Mouse (Mus musculus) liver, embryonic 11.5 days (tissue): ENCODE measurements around the gene Slc17a6. TPM values are rescaled to one million over a fixed set of nuclear protein-coding genes. Genes with fewer than 3 reads are reported as not detected.
A peak's percentile ranks its signal among the peaks of the same experiment; 100 is the strongest.

Experiments used
- ATAC-seq: fragments of 200-750 bp; cut with Nextera tagmentation; replicated peaks from 2 replicates; pipeline ENCODE4 v1.8.0; 2017; ENCODE audit warnings: moderate number of reproducible peaks, mild to moderate bottlenecking, moderate TSS enrichment, moderate library complexity; ENCODE audit not compliant: low FRiP score
- DNase-seq: peaks from one replicate; pipeline ENCODE4 v3.0.0-alpha.2; 2017; ENCODE audit warnings: low spot score
- H3K27ac ChIP-seq: fragments of 300-500 bp; sonication (generic); 2 replicates; pipeline ENCODE4 v1.5.1; 2014; ENCODE audit warnings: mild to moderate bottlenecking, low read depth, low read length, control low read depth
- H3K27me3 ChIP-seq: fragments of 300-500 bp; sonication (generic); replicated peaks from 2 replicates; pipeline ENCODE4 v1.6.1; 2014; ENCODE audit warnings: low read length, mixed read lengths; ENCODE audit not compliant: control insufficient read depth, insufficient read depth
- H3K36me3 ChIP-seq: fragments of 300-500 bp; sonication (generic); 2 replicates; pipeline ENCODE4 v1.6.1; 2014; ENCODE audit warnings: mild to moderate bottlenecking, low read length, moderate library complexity, mixed read lengths; ENCODE audit not compliant: control insufficient read depth, insufficient read depth
- H3K4me1 ChIP-seq: fragments of 300-500 bp; sonication (generic); replicated peaks from 2 replicates; pipeline ENCODE4 v1.6.1; 2014; ENCODE audit warnings: low read length, mixed read lengths; ENCODE audit not compliant: control insufficient read depth, insufficient read depth
- H3K4me2 ChIP-seq: fragments of 300-500 bp; sonication (generic); 2 replicates; pipeline ENCODE4 v1.6.1; 2014; ENCODE audit warnings: mild to moderate bottlenecking, control low read depth, moderate library complexity
- H3K4me3 ChIP-seq: fragments of 300-500 bp; sonication (generic); 2 replicates; pipeline ENCODE4 v1.5.1; 2014; ENCODE audit warnings: low read depth, low read length, control low read depth
- H3K9ac ChIP-seq: fragments of 300-500 bp; sonication (generic); 2 replicates; pipeline ENCODE4 v1.6.1; 2014; ENCODE audit warnings: low read depth, low read length, control low read depth
- H3K9me3 ChIP-seq: fragments of 300-500 bp; sonication (generic); 2 replicates; pipeline ENCODE4 v1.6.1; 2016; ENCODE audit warnings: low read length, inconsistent platforms, mixed read lengths; ENCODE audit not compliant: control insufficient read depth
- WGBS: fragments of 180-500 bp; shearing (Covaris S2); extraction: QIAGEN DNeasy Blood & Tissue Kit; methylation state at CpG from one replicate; pipeline ENCODE4 v1.1.7; 2014; 5-methylcytosine and 5-hydroxymethylcytosine counted together
- polyA plus RNA-seq: library from polyadenylated mRNA; unstranded; fragments of >200 nt; fragmentation: Nextera tagmentation; extraction: Ambion mirVana; gene quantifications from 2 replicates; pipeline ENCODE4 v1.2.1, GENCODE M21; 2014

The Slc17a6 gene
- polyA plus RNA-seq = not detected in 2 replicates

GRCm38 (mm10) chr7:51621694-51622145 lies at the start of gene Slc17a6:
TSS of gene Slc17a6 (plus strand) at chr7:51622006.
- no peaks in the 10 kb centered on the region for H3K9me3 ChIP-seq
- peak; percentile 60 for DNase-seq
- H3K4me2 ChIP-seq = no peak within 1 kb of the TSS
- 1% methylated on average over 23 of the region's 23 CpGs for WGBS
- peaks cover 48% of the 10 kb centered on the region for H3K27me3 ChIP-seq
- no peak for ATAC-seq
- no peak within 1 kb of the TSS for H3K4me3 ChIP-seq
- H3K9ac ChIP-seq = no peak within 1 kb of the TSS
- no peaks in the 10 kb centered on the region for H3K4me1 ChIP-seq
- no peak within 1 kb of the TSS for H3K27ac ChIP-seq
- H3K36me3 ChIP-seq = no peaks in the 10 kb centered on the region

- no peak overlapping the region for H3K4me2 ChIP-seq
- no peaks in the 10 kb centered on the region; the same call in 1 of the 2 replicates for H3K9me3 ChIP-seq
- H3K4me3 ChIP-seq = no peak overlapping the region
- no peaks in the 10 kb centered on the region for H3K4me1 ChIP-seq
- ATAC-seq (no peak), DNase-seq (no peak)
- no peaks in the 10 kb centered on the region for H3K36me3 ChIP-seq
- no peak overlapping the region for H3K9ac ChIP-seq
- no peaks in the 10 kb centered on the region for H3K27me3 ChIP-seq
- H3K27ac ChIP-seq = no peak overlapping the region
- 76% methylated on average over 4 of the region's 4 CpGs for WGBS
Observed at GRCm38 (mm10) chr7:51600021-51600420, 21.8 kb upstream of the Slc17a6 start.

- H3K4me1 ChIP-seq = no peaks in the 10 kb centered on the region
- ATAC-seq (no peak), DNase-seq (no peak)
- H3K9ac ChIP-seq = no peak overlapping the region
- no peaks in the 10 kb centered on the region for H3K36me3 ChIP-seq
- no peaks in the 10 kb centered on the region; the same call in 1 of the 2 replicates for H3K9me3 ChIP-seq
- H3K4me2 ChIP-seq = no peak overlapping the region
- no peak overlapping the region for H3K27ac ChIP-seq
- 86% methylated on average over 12 of the region's 12 CpGs for WGBS
- H3K4me3 ChIP-seq = no peak overlapping the region
- H3K27me3 ChIP-seq = no peaks in the 10 kb centered on the region
Observed at GRCm38 (mm10) chr7:51603741-51604140, 18.1 kb upstream of the Slc17a6 start.

GRCm38 (mm10) chr7:51614404-51614803 lies 7.4 kb upstream of the Slc17a6 start:
- DNase-seq (no peak), ATAC-seq (no peak)
- no peaks in the 10 kb centered on the region for H3K36me3 ChIP-seq

GRCm38 (mm10) chr7:51617941-51618340 lies 3.9 kb upstream of the Slc17a6 start:
- ATAC-seq = no peak
- no peak for DNase-seq
- Histone ChIP-seq H3K4me3 (no peak overlapping the region), H3K27ac (no peak overlapping the region), H3K9me3 (no peaks in the 10 kb centered on the region), H3K4me1 (no peaks in the 10 kb centered on the region), H3K27me3 (peaks cover 15% of the 10 kb centered on the region), H3K4me2 (no peak overlapping the region), H3K36me3 (no peaks in the 10 kb centered on the region), H3K9ac (no peak overlapping the region)

More at GRCm38 (mm10) chr7:51614404-51614803, 7.4 kb upstream of the Slc17a6 start:
- H3K4me3 ChIP-seq = no peak overlapping the region
- H3K27me3 ChIP-seq = no peaks in the 10 kb centered on the region
- no peak overlapping the region for H3K9ac ChIP-seq
- 35% methylated on average over 5 of the region's 5 CpGs for WGBS
- no peaks in the 10 kb centered on the region for H3K9me3 ChIP-seq
- no peak overlapping the region for H3K27ac ChIP-seq
- H3K4me1 ChIP-seq = no peaks in the 10 kb centered on the region
- no peak overlapping the region for H3K4me2 ChIP-seq

GRCm38 (mm10) chr7:51618412-51618811 lies 3.4 kb upstream of the Slc17a6 start:
- no peak overlapping the region for H3K27ac ChIP-seq
- no peak overlapping the region for H3K4me2 ChIP-seq
- H3K4me1 ChIP-seq = no peaks in the 10 kb centered on the region
- no peak overlapping the region for H3K9ac ChIP-seq
- H3K27me3 ChIP-seq = peaks cover 15% of the 10 kb centered on the region
- no peak overlapping the region for H3K4me3 ChIP-seq
- ATAC-seq (no peak), DNase-seq (no peak)
- WGBS = 30% methylated on average over 2 of the region's 2 CpGs
- H3K9me3 ChIP-seq = no peaks in the 10 kb centered on the region
- H3K36me3 ChIP-seq = no peaks in the 10 kb centered on the region

- DNase-seq (no peak), ATAC-seq (no peak)
- Histone ChIP-seq H3K4me1 (no peaks in the 10 kb centered on the region), H3K27ac (no peak overlapping the region), H3K4me3 (no peak overlapping the region), H3K9ac (no peak overlapping the region), H3K27me3 (peaks cover 31% of the 10 kb centered on the region), H3K9me3 (no peaks in the 10 kb centered on the region), H3K36me3 (no peaks in the 10 kb centered on the region), H3K4me2 (no peak overlapping the region)
- WGBS = 38% methylated on average over 1 of the region's 1 CpGs
Observed at GRCm38 (mm10) chr7:51619977-51620376, 1.8 kb upstream of the Slc17a6 start.

GRCm38 (mm10) chr7:51622196-51622595 lies 390 bp downstream of the Slc17a6 start:
- H3K4me2 ChIP-seq = no peak overlapping the region
- H3K9ac ChIP-seq = no peak overlapping the region
- H3K9me3 ChIP-seq = no peaks in the 10 kb centered on the region
- H3K36me3 ChIP-seq = no peaks in the 10 kb centered on the region
- ATAC-seq = no peak
- DNase-seq = no peak
- no peak overlapping the region for H3K27ac ChIP-seq
- no peaks in the 10 kb centered on the region for H3K4me1 ChIP-seq
- H3K4me3 ChIP-seq = no peak overlapping the region
- H3K27me3 ChIP-seq = peaks cover 53% of the 10 kb centered on the region
- WGBS = 3% methylated on average over 18 of the region's 18 CpGs

GRCm38 (mm10) chr7:51622666-51623065 lies 860 bp downstream of the Slc17a6 start:
- DNase-seq (no peak), ATAC-seq (no peak)
- Histone ChIP-seq H3K27me3 (peaks cover 58% of the 10 kb centered on the region), H3K4me1 (no peaks in the 10 kb centered on the region), H3K4me3 (no peak overlapping the region), H3K9ac (no peak overlapping the region), H3K36me3 (no peaks in the 10 kb centered on the region), H3K9me3 (no peaks in the 10 kb centered on the region), H3K27ac (no peak overlapping the region), H3K4me2 (no peak overlapping the region)
- WGBS = 9% methylated on average over 5 of the region's 5 CpGs
